Mouse (Mus musculus) embryonic facial prominence, embryonic 15.5 days (tissue): ENCODE measurements at regions not wholly inside any gene's neighbourhood (a gene's known extent, or its start where the extent isn't known, plus 50 kb on each side); places are given as distances from the start of the nearest gene placed in this dataset.
"Not testable (repeated sequence)": the region's sequence is repeated elsewhere in the genome, so short reads cannot be mapped to it uniquely, and the experiment has no call there.

Experiments used
- ATAC-seq: fragments of 200-750 bp; cut with Nextera tagmentation; 2 replicates; pipeline ENCODE4 v1.8.0; 2017; ENCODE audit warnings: low read depth, moderate TSS enrichment; ENCODE audit not compliant: insufficient number of reproducible peaks, low FRiP score, low TSS enrichment
- H3K27ac ChIP-seq: fragments of 300-500 bp; sonication (generic); replicated peaks from 2 replicates; pipeline ENCODE4 v1.5.1; 2015; ENCODE audit warnings: mild to moderate bottlenecking, inconsistent platforms
- H3K27me3 ChIP-seq: fragments of 300-500 bp; sonication (generic); 2 replicates; pipeline ENCODE4 v1.6.1; 2015; ENCODE audit warnings: inconsistent platforms
- H3K36me3 ChIP-seq: fragments of 300-500 bp; sonication (generic); 2 replicates; pipeline ENCODE4 v1.6.1; 2015; ENCODE audit warnings: mild to moderate bottlenecking, inconsistent platforms
- H3K4me1 ChIP-seq: fragments of 300-500 bp; sonication (generic); 2 replicates; pipeline ENCODE4 v1.6.1; 2015; ENCODE audit warnings: inconsistent platforms
- H3K4me2 ChIP-seq: fragments of 300-500 bp; sonication (generic); replicated peaks from 2 replicates; pipeline ENCODE4 v1.6.1; 2015; ENCODE audit warnings: mild to moderate bottlenecking, inconsistent platforms
- H3K4me3 ChIP-seq: fragments of 300-500 bp; sonication (generic); replicated peaks from 2 replicates; pipeline ENCODE4 v1.5.1; 2015; ENCODE audit warnings: mild to moderate bottlenecking, inconsistent platforms
- H3K9ac ChIP-seq: fragments of 300-500 bp; sonication (generic); 2 replicates; pipeline ENCODE4 v1.6.1; 2015; ENCODE audit warnings: inconsistent platforms
- H3K9me3 ChIP-seq: fragments of 300-500 bp; sonication (generic); replicated peaks from 2 replicates; pipeline ENCODE4 v1.6.1; 2016; ENCODE audit warnings: inconsistent platforms
- WGBS: fragments of 180-500 bp; shearing (Covaris S2); methylation state at CpG from one replicate; pipeline ENCODE4 v1.1.7; 2015; 5-methylcytosine and 5-hydroxymethylcytosine counted together

GRCm38 (mm10) chr5:39251021-39251420 is 374.4 kb upstream of the Clnk start:
- H3K27me3 ChIP-seq, result no peaks in the 10 kb centered on the region
- H3K4me2 ChIP-seq, result no peak overlapping the region
- no peaks in the 10 kb centered on the region for H3K9me3 ChIP-seq
- H3K36me3 ChIP-seq, result no peaks in the 10 kb centered on the region
- no peak overlapping the region for H3K4me3 ChIP-seq
- H3K27ac ChIP-seq, result no peak overlapping the region
- no peak for ATAC-seq
- H3K4me1 ChIP-seq, result no peaks in the 10 kb centered on the region
- no peak overlapping the region for H3K9ac ChIP-seq

DNA sequence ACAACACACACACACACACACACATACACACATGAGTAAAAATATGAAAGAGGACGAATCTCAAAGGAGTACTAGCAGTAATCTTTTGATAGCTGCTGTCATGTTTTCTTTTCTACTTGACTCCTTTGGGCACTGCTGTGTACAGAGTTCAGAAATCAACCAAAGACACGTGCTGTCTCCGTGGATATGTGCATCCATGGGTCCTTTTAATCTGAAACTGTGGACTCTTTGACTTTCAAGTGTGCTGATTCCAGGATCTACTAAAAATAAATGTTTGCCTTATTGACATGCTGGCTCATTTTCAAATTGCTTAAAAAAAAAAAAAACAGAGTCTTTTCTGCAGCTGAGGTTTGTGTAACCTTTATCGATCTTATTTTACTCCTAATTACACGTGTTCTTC is 343.1 kb upstream of the Clnk start:
- H3K4me1 ChIP-seq, result no peaks in the 10 kb centered on the region
- H3K27ac ChIP-seq, result no peak overlapping the region
- WGBS, result 82% methylated on average over 5 of the region's 5 CpGs
- H3K36me3 ChIP-seq, result no peaks in the 10 kb centered on the region
- H3K4me2 ChIP-seq, result no peak overlapping the region
- no peak overlapping the region for H3K9ac ChIP-seq
- no peaks in the 10 kb centered on the region for H3K27me3 ChIP-seq
- no peaks in the 10 kb centered on the region for H3K9me3 ChIP-seq
- H3K4me3 ChIP-seq, result no peak overlapping the region
- ATAC-seq, result no peak

DNA sequence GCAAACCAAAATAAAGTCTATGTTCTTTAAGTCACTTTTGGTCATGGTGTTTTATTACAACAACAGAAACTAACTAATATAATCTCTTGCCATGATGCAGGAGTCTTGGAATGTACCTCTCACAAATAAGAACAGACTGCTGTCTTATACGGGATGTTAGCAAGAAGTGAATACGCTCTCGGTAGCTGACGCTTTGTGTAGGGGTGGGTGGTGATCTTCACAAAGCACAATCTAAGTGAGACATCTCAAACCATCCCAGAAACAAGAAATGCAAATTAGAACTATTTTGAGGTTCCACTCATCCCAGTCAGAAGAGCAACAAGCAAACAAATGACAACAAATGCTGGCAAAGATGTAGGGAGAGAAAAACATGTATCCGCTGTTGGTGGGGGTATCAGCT is 339.7 kb upstream of the Clnk start:
- Histone ChIP-seq H3K9me3 (no peaks in the 10 kb centered on the region), H3K4me1 (no peaks in the 10 kb centered on the region), H3K9ac (no peak overlapping the region), H3K4me3 (no peak overlapping the region), H3K27me3 (no peaks in the 10 kb centered on the region), H3K36me3 (no peaks in the 10 kb centered on the region), H3K27ac (no peak overlapping the region), H3K4me2 (no peak overlapping the region)
- ATAC-seq, result no peak
- WGBS, result 87% methylated on average over 5 of the region's 5 CpGs

DNA sequence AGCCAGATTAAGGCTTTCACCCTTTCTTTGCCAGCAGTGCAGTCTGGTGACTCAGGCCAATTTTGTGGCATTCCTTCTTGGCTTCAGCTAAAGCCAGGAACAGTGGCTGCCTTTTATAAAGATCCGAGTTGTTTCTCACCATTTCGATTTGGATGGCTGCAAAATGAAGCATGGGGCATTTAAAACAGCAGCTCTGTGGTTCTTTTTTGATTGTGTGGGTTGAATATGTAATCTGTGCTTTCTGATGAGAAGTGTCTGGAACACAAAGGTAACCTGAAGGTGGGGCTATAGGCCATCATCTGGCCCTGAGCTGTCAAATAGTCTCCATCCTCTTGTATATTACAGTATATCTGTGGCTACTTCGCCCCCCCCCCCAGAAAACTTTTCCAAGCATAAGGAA is 338.4 kb upstream of the Clnk start:
- 71% methylated on average over 3 of the region's 3 CpGs for WGBS
- H3K36me3 ChIP-seq, result no peaks in the 10 kb centered on the region

DNA sequence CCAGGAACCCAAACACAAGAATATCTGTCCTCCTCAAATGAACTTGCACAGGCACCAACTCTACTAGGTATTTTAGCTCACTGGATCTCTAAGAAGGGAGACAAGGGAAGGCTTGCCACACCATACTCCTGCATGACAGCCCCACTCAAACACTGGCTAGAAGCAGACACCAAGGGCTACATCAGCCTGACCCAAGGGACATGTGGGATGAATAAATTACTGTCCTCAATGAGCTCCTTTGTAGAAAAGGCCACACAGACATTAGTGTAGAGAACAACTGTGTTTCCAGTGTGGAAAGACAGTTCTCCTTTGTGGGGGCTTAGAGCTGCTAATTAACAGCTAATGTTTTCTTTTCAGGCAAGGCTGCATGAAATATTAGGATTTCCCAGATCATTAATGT is 335.9 kb upstream of the Clnk start:
- Histone ChIP-seq H3K27ac (no peak overlapping the region), H3K4me1 (no peaks in the 10 kb centered on the region), H3K9ac (no peak overlapping the region), H3K4me2 (no peak overlapping the region), H3K4me3 (no peak overlapping the region), H3K36me3 (no peaks in the 10 kb centered on the region), H3K9me3 (no peaks in the 10 kb centered on the region), H3K27me3 (no peaks in the 10 kb centered on the region)
- no peak for ATAC-seq

More for the DNA sequence above, 338.4 kb upstream of the Clnk start:
- Histone ChIP-seq H3K27ac (no peak overlapping the region), H3K9ac (no peak overlapping the region), H3K27me3 (no peaks in the 10 kb centered on the region), H3K4me1 (no peaks in the 10 kb centered on the region), H3K4me2 (no peak overlapping the region), H3K9me3 (no peaks in the 10 kb centered on the region), H3K4me3 (no peak overlapping the region)
- no peak for ATAC-seq

DNA sequence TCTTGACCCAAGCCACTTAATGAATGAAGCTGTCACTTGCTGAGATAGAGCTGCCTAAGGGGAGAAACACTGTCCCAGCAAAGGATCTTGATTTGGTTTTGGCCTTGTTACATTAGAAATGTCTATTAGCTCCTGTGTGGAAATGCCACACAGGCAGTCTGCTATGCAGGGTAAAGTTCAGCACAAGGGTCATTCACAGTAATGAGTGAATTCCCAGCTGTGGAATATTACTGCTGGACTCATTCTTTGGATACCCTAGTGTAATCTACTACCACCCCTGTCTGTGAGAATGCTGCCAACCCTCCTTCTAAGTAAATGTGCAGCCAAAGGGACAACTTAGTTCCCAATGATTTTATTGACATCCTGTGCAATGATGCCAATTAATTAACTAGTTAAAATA is 322.2 kb upstream of the Clnk start:
- no peaks in the 10 kb centered on the region for H3K9me3 ChIP-seq
- no peak for ATAC-seq
- H3K9ac ChIP-seq, result no peak overlapping the region
- H3K4me3 ChIP-seq, result no peak overlapping the region
- no peak overlapping the region for H3K27ac ChIP-seq
- H3K4me2 ChIP-seq, result no peak overlapping the region
- H3K4me1 ChIP-seq, result no peaks in the 10 kb centered on the region
- H3K27me3 ChIP-seq, result no peaks in the 10 kb centered on the region
- no peaks in the 10 kb centered on the region for H3K36me3 ChIP-seq

DNA sequence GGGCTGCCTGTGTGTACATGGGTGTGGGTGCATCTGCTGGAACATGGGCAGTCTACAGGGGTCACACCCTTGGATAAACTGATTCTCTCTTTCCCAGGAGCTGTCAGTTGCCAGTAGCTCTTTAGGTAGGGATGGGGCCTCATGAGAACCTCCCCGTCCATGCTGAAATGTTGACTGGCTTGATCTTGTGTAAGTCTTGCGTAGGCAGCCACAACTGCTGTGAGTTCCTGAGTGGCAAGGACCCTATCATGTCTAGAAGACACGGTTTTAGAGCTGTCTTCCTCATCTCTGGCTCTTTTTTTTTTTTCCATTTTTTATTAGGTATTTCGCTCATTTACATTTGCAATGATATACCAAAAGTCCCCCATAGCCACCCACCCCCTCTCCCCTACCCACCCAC is 314.5 kb upstream of the Clnk start:
- not testable (repeated sequence) for H3K4me2 ChIP-seq, H3K4me3 ChIP-seq, H3K27ac ChIP-seq, H3K9ac ChIP-seq, H3K36me3 ChIP-seq, H3K27me3 ChIP-seq, ATAC-seq, H3K4me1 ChIP-seq, H3K9me3 ChIP-seq
- 85% methylated on average over 2 of the region's 4 CpGs for WGBS

DNA sequence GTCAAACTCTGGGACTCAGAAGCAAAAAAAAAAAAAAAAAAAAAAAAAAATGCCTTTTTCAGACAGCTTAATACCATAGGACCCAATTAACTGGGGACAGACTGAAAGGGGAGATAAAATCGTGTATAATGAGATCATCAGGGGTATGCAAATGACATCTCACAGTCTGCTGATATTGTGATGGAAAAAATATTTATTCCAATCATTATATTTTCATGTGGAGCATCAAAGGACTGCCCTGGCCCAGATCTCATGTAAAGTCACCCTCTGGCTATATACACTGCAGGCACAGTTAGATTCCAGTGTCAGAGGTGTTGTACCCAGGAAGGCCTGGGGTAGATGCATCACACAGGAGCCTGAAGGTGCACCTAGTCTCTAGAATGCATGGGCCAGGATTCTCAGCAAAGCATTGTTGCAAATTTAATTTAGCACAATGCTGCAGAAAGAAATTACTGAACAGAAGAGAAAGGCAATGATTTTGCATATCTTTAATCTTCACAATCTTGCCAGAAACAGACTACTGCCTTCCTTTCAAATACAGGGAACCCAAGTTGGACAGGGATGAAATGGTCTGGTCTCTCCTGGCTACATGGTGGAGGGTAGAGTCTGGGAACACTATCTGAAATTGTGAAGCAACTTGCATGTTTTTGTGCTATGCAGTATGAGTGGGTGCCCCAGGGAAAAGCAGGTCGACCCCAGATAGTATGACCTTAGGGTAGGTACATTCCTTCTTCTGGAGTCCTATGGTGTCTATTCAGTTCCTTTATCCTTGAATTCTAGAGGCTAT is 305.2 kb upstream of the Clnk start:
- no peak overlapping the region for H3K9ac ChIP-seq
- no peaks in the 10 kb centered on the region for H3K27me3 ChIP-seq
- H3K4me3 ChIP-seq, result no peak overlapping the region
- H3K4me2 ChIP-seq, result no peak overlapping the region
- WGBS, result 60% methylated on average over 2 of the region's 2 CpGs
- H3K27ac ChIP-seq, result no peak overlapping the region
- no peak for ATAC-seq
- no peaks in the 10 kb centered on the region for H3K9me3 ChIP-seq
- H3K36me3 ChIP-seq, result no peaks in the 10 kb centered on the region
- H3K4me1 ChIP-seq, result no peaks in the 10 kb centered on the region

DNA sequence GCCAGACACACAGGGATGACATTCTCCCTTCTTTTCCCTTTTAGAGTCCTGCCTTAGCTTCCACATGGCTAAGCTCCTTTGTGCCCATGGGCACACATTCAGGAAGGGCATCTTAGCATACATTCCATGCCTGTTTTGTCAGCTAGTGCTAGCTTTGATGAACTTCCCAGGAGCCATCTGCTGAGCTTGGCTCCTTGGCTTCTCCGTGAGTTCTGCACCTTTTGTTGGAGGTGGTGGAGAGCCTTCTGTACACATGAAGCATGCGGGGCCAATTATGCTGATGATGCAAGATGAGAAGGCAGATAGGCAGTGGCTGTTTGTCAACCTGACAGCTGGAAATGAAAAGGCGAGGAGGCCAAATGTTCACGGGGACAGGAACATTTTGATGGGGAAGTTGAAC is 304.4 kb upstream of the Clnk start:
- 45% methylated on average over 4 of the region's 4 CpGs for WGBS
- no peak overlapping the region for H3K4me3 ChIP-seq
- H3K9ac ChIP-seq, result no peak overlapping the region
- H3K4me2 ChIP-seq, result no peak overlapping the region
- H3K27me3 ChIP-seq, result no peaks in the 10 kb centered on the region
- ATAC-seq, result no peak
- H3K9me3 ChIP-seq, result no peaks in the 10 kb centered on the region
- no peaks in the 10 kb centered on the region for H3K4me1 ChIP-seq
- H3K36me3 ChIP-seq, result no peaks in the 10 kb centered on the region
- H3K27ac ChIP-seq, result no peak overlapping the region

DNA sequence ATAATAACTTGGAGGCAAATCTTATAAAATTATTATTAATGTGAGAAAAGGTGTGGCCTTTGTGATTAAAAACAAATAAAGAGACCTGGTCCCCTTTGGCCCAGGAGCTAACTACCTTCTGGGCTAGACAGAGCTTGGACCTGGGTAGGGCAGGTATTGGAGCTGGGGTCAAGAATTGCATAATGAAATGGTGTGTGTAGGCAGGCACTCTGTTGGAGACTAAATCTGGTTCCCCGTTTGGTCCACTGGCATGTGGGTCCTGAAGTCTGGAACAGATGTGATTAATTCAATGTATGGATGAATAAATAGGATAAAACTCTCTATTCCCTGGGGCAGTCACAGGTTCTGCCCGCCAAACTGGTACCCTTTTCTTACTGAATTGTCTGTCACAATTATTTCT is 301.3 kb upstream of the Clnk start:
- H3K9me3 ChIP-seq, result no peaks in the 10 kb centered on the region
- no peaks in the 10 kb centered on the region for H3K27me3 ChIP-seq
- no peak for ATAC-seq
- H3K27ac ChIP-seq, result no peak overlapping the region
- H3K4me1 ChIP-seq, result no peaks in the 10 kb centered on the region
- H3K9ac ChIP-seq, result no peak overlapping the region
- H3K4me3 ChIP-seq, result no peak overlapping the region
- no peaks in the 10 kb centered on the region for H3K36me3 ChIP-seq
- H3K4me2 ChIP-seq, result no peak overlapping the region
- 30% methylated on average over 2 of the region's 2 CpGs for WGBS

DNA sequence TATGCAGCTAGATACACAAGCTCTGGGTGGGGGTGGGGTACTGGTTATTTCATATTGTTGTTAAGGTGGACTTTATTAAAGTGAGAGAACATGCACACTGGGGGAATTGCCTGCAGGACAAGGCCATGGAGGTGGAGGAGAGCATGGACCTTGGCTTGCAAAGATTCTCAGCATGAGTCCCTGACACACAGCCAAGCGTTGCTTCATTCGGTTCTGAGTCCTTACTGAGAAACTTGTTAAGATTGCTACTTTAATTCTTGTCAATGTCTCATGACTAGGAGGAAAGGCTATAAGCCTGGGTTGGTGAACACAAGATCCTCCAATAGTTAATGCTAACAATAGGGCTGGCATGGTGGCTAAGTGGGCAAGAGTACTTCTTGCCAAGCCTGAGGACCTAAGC is 300.3 kb upstream of the Clnk start:
- no peak for ATAC-seq
- no peaks in the 10 kb centered on the region for H3K36me3 ChIP-seq
- no peak overlapping the region for H3K4me3 ChIP-seq
- H3K9ac ChIP-seq, result no peak overlapping the region
- no peaks in the 10 kb centered on the region for H3K9me3 ChIP-seq
- H3K27me3 ChIP-seq, result no peaks in the 10 kb centered on the region
- H3K27ac ChIP-seq, result no peak overlapping the region
- H3K4me2 ChIP-seq, result no peak overlapping the region
- no peaks in the 10 kb centered on the region for H3K4me1 ChIP-seq
- WGBS, result 96% methylated on average over 2 of the region's 2 CpGs

DNA sequence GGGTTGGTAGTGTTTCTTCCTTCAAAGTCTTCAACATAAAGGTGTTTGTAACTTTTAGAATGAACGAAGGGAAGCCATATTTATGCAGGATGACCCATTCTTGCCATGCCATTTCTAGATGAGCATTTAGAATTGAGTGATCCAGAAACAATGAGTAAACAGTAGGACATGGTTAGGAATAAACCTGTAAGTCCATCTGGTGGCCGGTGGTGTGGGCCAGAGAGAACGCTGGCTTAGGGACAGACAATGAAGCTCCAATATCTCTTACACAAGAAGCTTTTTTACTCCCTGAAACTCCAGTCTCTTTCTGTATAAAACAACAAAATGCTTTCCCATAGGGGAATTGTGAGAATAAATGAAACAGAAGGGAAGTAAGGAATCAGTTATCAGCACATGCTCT is 296.9 kb upstream of the Clnk start:
- Histone ChIP-seq H3K36me3 (no peaks in the 10 kb centered on the region), H3K4me3 (no peak overlapping the region), H3K4me1 (no peaks in the 10 kb centered on the region), H3K9me3 (no peaks in the 10 kb centered on the region), H3K27ac (no peak overlapping the region), H3K4me2 (no peak overlapping the region), H3K9ac (no peak overlapping the region), H3K27me3 (no peaks in the 10 kb centered on the region)
- ATAC-seq, result no peak
- 88% methylated on average over 3 of the region's 3 CpGs for WGBS
